Mouse (Mus musculus) bone marrow macrophage, adult 2 months (primary cell): ENCODE measurements around the gene Ube2o.

Experiments
- CTCF ChIP-seq: IDR thresholded peaks from 2 replicates; pipeline ENCODE4 v1.5.1; 2012; ENCODE audit warnings: low read depth, mild to moderate bottlenecking, low read length, moderate library complexity
- POLR2A ChIP-seq: IDR thresholded peaks from 2 replicates; pipeline ENCODE4 v1.6.1; 2012; ENCODE audit warnings: mild to moderate bottlenecking, low read depth, low read length, borderline replicate concordance

DNA sequence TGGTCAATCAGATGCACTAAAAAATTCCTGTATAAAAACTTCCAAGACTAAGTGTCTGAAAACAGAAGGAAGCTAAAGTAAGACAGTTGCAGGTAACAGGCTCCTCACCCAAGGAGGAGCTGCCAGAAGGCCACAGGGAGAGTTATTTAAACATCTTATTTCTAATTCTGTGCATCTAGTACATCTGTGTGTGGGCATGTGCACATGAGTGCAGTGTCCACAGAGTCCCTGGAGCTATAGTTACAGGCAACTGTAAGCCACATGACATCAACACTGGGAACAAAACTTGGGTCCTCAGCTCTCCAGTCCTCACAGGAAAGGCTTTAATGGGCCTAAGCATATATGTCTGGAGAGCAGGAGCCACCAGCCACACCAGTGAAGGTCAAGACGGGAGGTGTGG lies 29.1 kb downstream of the Ube2o start:
- TF ChIP-seq CTCF (no peak), POLR2A (no peak)
